Mouse (Mus musculus): ENCODE results near the gene Lefty1. TPM values are rescaled to one million over a fixed set of nuclear protein-coding genes. Genes with fewer than 3 reads are reported as not detected.

The Lefty1 gene
- polyA plus RNA-seq, 2 experiments, result 4.9 to 9.5 TPM

GRCm38 (mm10) chr1:180987759-180988158 lies 52.9 kb downstream of the Lefty1 start:
- peak; percentile 50 for ATAC-seq (ENCODE audit: insufficient read depth)
- H3K27ac ChIP-seq, result no peak overlapping the region
- peak; percentile 52 to 58 (median 56) for DNase-seq (ENCODE audit: low read depth in 3 of 3, low spot score in 3 of 3)
- H3K9ac ChIP-seq (replicated peaks), result no peak overlapping the region
- H3K36me3 ChIP-seq (replicated peaks; ENCODE audit: control insufficient read depth, insufficient read depth, low read depth), result no peaks in the 10 kb centered on the region
- H3K4me2 ChIP-seq (ENCODE audit: low read depth), result no peak overlapping the region
- no peaks in the 10 kb centered on the region for H3K4me1 ChIP-seq (replicated peaks; ENCODE audit: control insufficient read depth in 2 of 2, insufficient read depth in 2 of 2, low read length in 1 of 2)
- TF ChIP-seq EP300 (IDR thresholded peaks at IDR 0.05; ENCODE audit: low read depth), result no peak
- TF ChIP-seq CTCF (IDR thresholded peaks at IDR 0.05; ENCODE audit: low read depth), result peak; percentile 99
- H3K4me3 ChIP-seq (ENCODE audit: insufficient read depth in 1 of 2, low read depth in 2 of 2, low read length in 2 of 2), result no peak overlapping the region
- peaks cover 2% of the 10 kb centered on the region for H3K9me3 ChIP-seq (ENCODE audit: control insufficient read depth, low read length)
- 2% methylated on average over 9 of the region's 9 CpGs for WGBS (ENCODE audit: insufficient replicate concordance)
- H3K27me3 ChIP-seq (ENCODE audit: control insufficient read depth, insufficient read depth, low read length), result no peaks in the 10 kb centered on the region

Other genes with a start within 250 kb of the Lefty1 start
- 0.15 and 0.18 TPM in 2 replicates for gene Mixl1, start 238.0 kb upstream of the Lefty1 start, polyA plus RNA-seq (2012; rRNA removed)
- gene Mixl1, start 238.0 kb upstream of the Lefty1 start, polyA plus RNA-seq (2014; fragmentation: Nextera tagmentation; extraction: Ambion mirVana), result 0.18 and 0.30 TPM in 2 replicates
- 6.4 and 9.8 TPM in 2 replicates for gene Acbd3, start 209.0 kb upstream of the Lefty1 start, polyA plus RNA-seq (2012; rRNA removed)
- 7.2 and 8.2 TPM in 2 replicates for gene Acbd3, start 209.0 kb upstream of the Lefty1 start, polyA plus RNA-seq (2014; fragmentation: Nextera tagmentation; extraction: Ambion mirVana)
- gene H3f3a, start 121.1 kb upstream of the Lefty1 start, polyA plus RNA-seq (2012; rRNA removed), result 529 and 1,021 TPM in 2 replicates
- 2,262 and 2,378 TPM in 2 replicates for gene H3f3a, start 121.1 kb upstream of the Lefty1 start, polyA plus RNA-seq (2014; fragmentation: Nextera tagmentation; extraction: Ambion mirVana)
- 11.5 and 15.5 TPM in 2 replicates for gene Sde2, start 83.9 kb upstream of the Lefty1 start, polyA plus RNA-seq (2012; rRNA removed)
- gene Sde2, start 83.9 kb upstream of the Lefty1 start, polyA plus RNA-seq (2014; fragmentation: Nextera tagmentation; extraction: Ambion mirVana), result 15.8 and 18.0 TPM in 2 replicates
- gene Lefty2, start 41.9 kb upstream of the Lefty1 start, polyA plus RNA-seq (2012; rRNA removed), result not detected in 2 replicates
- gene Lefty2, start 41.9 kb upstream of the Lefty1 start, polyA plus RNA-seq (2014; fragmentation: Nextera tagmentation; extraction: Ambion mirVana), result not detected in 2 replicates
- gene Pycr2, start 30.7 kb upstream of the Lefty1 start, polyA plus RNA-seq (2012; rRNA removed), result 47.9 and 52.0 TPM in 2 replicates
- gene Pycr2, start 30.7 kb upstream of the Lefty1 start, polyA plus RNA-seq (2014; fragmentation: Nextera tagmentation; extraction: Ambion mirVana), result 84.6 and 94.7 TPM in 2 replicates
- gene Tmem63a, start 7.3 kb downstream of the Lefty1 start, polyA plus RNA-seq (2012; rRNA removed), result 6.8 and 7.2 TPM in 2 replicates
- 4.3 and 4.6 TPM in 2 replicates for gene Tmem63a, start 7.3 kb downstream of the Lefty1 start, polyA plus RNA-seq (2014; fragmentation: Nextera tagmentation; extraction: Ambion mirVana)
- gene Ephx1, start 85.9 kb downstream of the Lefty1 start, polyA plus RNA-seq (2012; rRNA removed), result 2.8 and 2.9 TPM in 2 replicates
- 4.2 and 4.8 TPM in 2 replicates for gene Ephx1, start 85.9 kb downstream of the Lefty1 start, polyA plus RNA-seq (2014; fragmentation: Nextera tagmentation; extraction: Ambion mirVana)
- 0.03 and 0.05 TPM in 2 replicates for gene 9130409I23Rik, start 116.2 kb downstream of the Lefty1 start, polyA plus RNA-seq (2012; rRNA removed)
- gene 9130409I23Rik, start 116.2 kb downstream of the Lefty1 start, polyA plus RNA-seq (2014; fragmentation: Nextera tagmentation; extraction: Ambion mirVana), result not detected in 2 replicates
- gene Nvl, start 209.2 kb downstream of the Lefty1 start, polyA plus RNA-seq (2012; rRNA removed), result 9.1 and 13.1 TPM in 2 replicates
- gene Nvl, start 209.2 kb downstream of the Lefty1 start, polyA plus RNA-seq (2014; fragmentation: Nextera tagmentation; extraction: Ambion mirVana), result 10.8 and 11.6 TPM in 2 replicates
- 9.5 and 10.0 TPM in 2 replicates for gene Cnih4, start 209.7 kb downstream of the Lefty1 start, polyA plus RNA-seq (2012; rRNA removed)
- 53.3 and 55.4 TPM in 2 replicates for gene Cnih4, start 209.7 kb downstream of the Lefty1 start, polyA plus RNA-seq (2014; fragmentation: Nextera tagmentation; extraction: Ambion mirVana)

Measured in liver, embryonic 14.5 days (tissue).